Mouse (Mus musculus) kidney, postnatal 25 days (tissue): ENCODE results near the gene Nufip2.
"Not testable (repeated sequence)": the region's sequence is repeated elsewhere in the genome, so short reads cannot be mapped to it uniquely, and the experiment has no call there.

Source experiments
- DNase-seq, 2 experiments: peaks; one replicate each; pipeline ENCODE4 v3.0.0; 2021; ENCODE audit warnings: mixed read lengths in 2 of 2

Gene Nufip2

GRCm38 (mm10) chr11:77685383-77686265 lies at the start of gene Nufip2:
Nufip2 (plus strand) TSS chr11:77686155.
- peak; percentile 99 to 100 for DNase-seq

GRCm38 (mm10) chr11:77641390-77641789 lies 44.6 kb upstream of the Nufip2 start:
- no peak for DNase-seq

- DNase-seq, result no peak
These were observed 40.5 kb upstream of the Nufip2 start for GRCm38 (mm10) chr11:77645481-77645880.

GRCm38 (mm10) chr11:77648878-77649277 lies 37.1 kb upstream of the Nufip2 start:
- no peak for DNase-seq

GRCm38 (mm10) chr11:77652484-77652883 lies 33.5 kb upstream of the Nufip2 start:
- no peak for DNase-seq

- DNase-seq, result not testable (repeated sequence)
These were observed 32.4 kb upstream of the Nufip2 start for GRCm38 (mm10) chr11:77653406-77654190.

- DNase-seq, result no peak
These were observed 26.0 kb upstream of the Nufip2 start for GRCm38 (mm10) chr11:77659986-77660385.

- no peak for DNase-seq
These were observed 22.3 kb upstream of the Nufip2 start for GRCm38 (mm10) chr11:77663639-77664038.

GRCm38 (mm10) chr11:77664046-77664445 lies 21.9 kb upstream of the Nufip2 start:
- DNase-seq, result no peak

GRCm38 (mm10) chr11:77665384-77665783 lies 20.6 kb upstream of the Nufip2 start:
- peak in 1 of 2 experiments; percentile 13 for DNase-seq

- DNase-seq, result not testable (repeated sequence)
These were observed 19.2 kb upstream of the Nufip2 start for GRCm38 (mm10) chr11:77666766-77667165.

GRCm38 (mm10) chr11:77672746-77673145 lies 13.2 kb upstream of the Nufip2 start:
- DNase-seq, result no peak

- DNase-seq, result no peak
These were observed 12.4 kb upstream of the Nufip2 start for GRCm38 (mm10) chr11:77673428-77673991.

- DNase-seq, result no peak
These were observed 5.9 kb upstream of the Nufip2 start for GRCm38 (mm10) chr11:77680018-77680417.

GRCm38 (mm10) chr11:77684896-77685295 lies 1.1 kb upstream of the Nufip2 start:
- no peak for DNase-seq

- DNase-seq, result peak; percentile 30 to 76
These were observed 438 bp downstream of the Nufip2 start for GRCm38 (mm10) chr11:77686346-77686840.

GRCm38 (mm10) chr11:77686841-77687540 lies 1.0 kb downstream of the Nufip2 start:
- peak; percentile 75 to 86 for DNase-seq

- peak; percentile 55 to 81 for DNase-seq
These were observed 1.7 kb downstream of the Nufip2 start for GRCm38 (mm10) chr11:77687541-77688131.

GRCm38 (mm10) chr11:77693026-77693425 lies 7.1 kb downstream of the Nufip2 start:
- no peak for DNase-seq

- DNase-seq, result no peak
These were observed 11.3 kb downstream of the Nufip2 start for GRCm38 (mm10) chr11:77697232-77697631.

- no peak for DNase-seq
These were observed 20.0 kb downstream of the Nufip2 start for GRCm38 (mm10) chr11:77705920-77706319.

- no peak for DNase-seq
These were observed 23.1 kb downstream of the Nufip2 start for GRCm38 (mm10) chr11:77709039-77709438.
